Mouse (Mus musculus): ENCODE results near the gene Acp1. TPM values are rescaled to one million over a fixed set of nuclear protein-coding genes. Genes with fewer than 3 reads are reported as not detected.
A peak's percentile ranks its signal among the peaks of the same experiment; 100 is the strongest.

The Acp1 gene
- total RNA-seq (2021) = 10 to 100 TPM; 46.9 to 49.4 TPM

- peak; percentile 97 for DNase-seq
Measured at GRCm38 (mm10) chr12:30911261-30912047, at the start of gene Acp1, which contains the start of gene Sh3yl1. Gene Acp1 (minus strand): TSS chr12:30911589. Gene Sh3yl1 (plus strand): TSS chr12:30911668.

GRCm38 (mm10) chr12:30944197-30944596 is 32.8 kb upstream of the Acp1 start:
- no peak for DNase-seq

- no peak for DNase-seq
Measured at GRCm38 (mm10) chr12:30943057-30943986, 31.9 kb upstream of the Acp1 start.

- DNase-seq = no peak
Measured at GRCm38 (mm10) chr12:30936899-30937298, 25.5 kb upstream of the Acp1 start.

GRCm38 (mm10) chr12:30933299-30933698 is 21.9 kb upstream of the Acp1 start:
- DNase-seq = no peak

- DNase-seq = no peak
Measured at GRCm38 (mm10) chr12:30928182-30928581, 16.8 kb upstream of the Acp1 start.

GRCm38 (mm10) chr12:30922401-30922800 is 11.0 kb upstream of the Acp1 start:
- peak; percentile 6 for DNase-seq

GRCm38 (mm10) chr12:30912840-30913239 is 1.5 kb upstream of the Acp1 start:
- DNase-seq = no peak

GRCm38 (mm10) chr12:30912048-30912381 is 626 bp upstream of the Acp1 start:
- no peak for DNase-seq

GRCm38 (mm10) chr12:30910860-30911259 is 529 bp downstream of the Acp1 start:
- no peak for DNase-seq

- DNase-seq = no peak
Measured at GRCm38 (mm10) chr12:30909881-30910280, 1.5 kb downstream of the Acp1 start.

- DNase-seq = no peak
Measured at GRCm38 (mm10) chr12:30908658-30909057, 2.7 kb downstream of the Acp1 start.

- no peak for DNase-seq
Measured at GRCm38 (mm10) chr12:30897039-30897438, 14.3 kb downstream of the Acp1 start.

- no peak for DNase-seq
Measured at GRCm38 (mm10) chr12:30891438-30891837, 20.0 kb downstream of the Acp1 start.

GRCm38 (mm10) chr12:30890067-30890466 is 21.3 kb downstream of the Acp1 start:
- peak; percentile 77 for DNase-seq

- no peak for DNase-seq
Measured at GRCm38 (mm10) chr12:30888003-30888402, 23.4 kb downstream of the Acp1 start.

- DNase-seq = no peak
Measured at GRCm38 (mm10) chr12:30885891-30886290, 25.5 kb downstream of the Acp1 start.

GRCm38 (mm10) chr12:30884622-30885230 is 26.7 kb downstream of the Acp1 start:
- no peak for DNase-seq

GRCm38 (mm10) chr12:30883986-30884621 is 27.3 kb downstream of the Acp1 start, which contains the start of gene Alkal2:
Gene Alkal2 (plus strand): TSS chr12:30884322.
- peak; percentile 16 for DNase-seq

- DNase-seq = no peak
Measured at GRCm38 (mm10) chr12:30883592-30883985, 27.8 kb downstream of the Acp1 start.

- DNase-seq = no peak
Measured at GRCm38 (mm10) chr12:30879447-30879846, 31.9 kb downstream of the Acp1 start.

GRCm38 (mm10) chr12:30865781-30866180 is 45.6 kb downstream of the Acp1 start:
- DNase-seq = no peak

Measured in heart, postnatal 4 days (tissue).